Mouse (Mus musculus): ENCODE measurements around the gene 4930467E23Rik.
"Not testable (repeated sequence)": the region's sequence is repeated elsewhere in the genome, so short reads cannot be mapped to it uniquely, and the experiment has no call there.

DNA sequence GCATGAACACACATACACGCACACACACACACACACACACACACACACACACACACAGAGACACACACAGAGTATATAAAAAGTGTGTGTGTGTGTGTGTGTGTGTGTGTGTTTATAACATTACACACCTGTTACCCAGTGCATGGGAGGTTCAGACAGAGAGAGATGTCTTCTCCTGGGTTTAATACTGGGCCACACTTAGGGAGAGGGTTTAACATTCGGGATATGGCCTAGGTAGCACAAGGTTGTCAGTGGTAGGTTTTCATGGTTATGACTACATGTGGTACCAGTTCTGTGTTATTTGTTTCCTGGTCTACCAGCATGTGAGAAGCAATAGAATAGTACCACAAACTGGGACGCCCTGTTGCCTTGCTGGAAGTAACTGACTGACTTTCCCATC, 25.6 kb downstream of the 4930467E23Rik start:
- not testable (repeated sequence) for TF ChIP-seq CTCF (IDR thresholded peaks at IDR 0.05; ENCODE audit: low read depth, low read length); POLR2A (IDR thresholded peaks at IDR 0.05; ENCODE audit: extremely low read depth, insufficient read depth, low read length)

All from liver, adult 2 months (tissue).